Mouse (Mus musculus) forebrain, embryonic 15.5 days (tissue): ENCODE results near the gene Sema5b. TPM values are rescaled to one million over a fixed set of nuclear protein-coding genes. Genes with fewer than 3 reads are reported as not detected.

Experiments
- ATAC-seq: fragments of 200-750 bp; cut with Nextera tagmentation; replicated peaks from 2 replicates; pipeline ENCODE4 v1.8.0; 2017; ENCODE audit warnings: mild to moderate bottlenecking, moderate TSS enrichment, moderate library complexity
- H3K27ac ChIP-seq: fragments of 300-500 bp; sonication (generic); replicated peaks from 2 replicates; pipeline ENCODE4 v1.5.1; 2015; ENCODE audit warnings: mild to moderate bottlenecking, inconsistent platforms
- H3K27me3 ChIP-seq: fragments of 300-500 bp; sonication (generic); 2 replicates; pipeline ENCODE4 v1.6.1; 2015; ENCODE audit warnings: inconsistent platforms
- H3K36me3 ChIP-seq: fragments of 300-500 bp; sonication (generic); 2 replicates; pipeline ENCODE4 v1.6.1; 2015; ENCODE audit warnings: mild to moderate bottlenecking, inconsistent platforms
- H3K4me1 ChIP-seq: fragments of 300-500 bp; sonication (generic); 2 replicates; pipeline ENCODE4 v1.6.1; 2015; ENCODE audit warnings: inconsistent platforms
- H3K4me2 ChIP-seq: fragments of 300-500 bp; sonication (generic); replicated peaks from 2 replicates; pipeline ENCODE4 v1.6.1; 2015; ENCODE audit warnings: mild to moderate bottlenecking, inconsistent platforms
- H3K4me3 ChIP-seq: fragments of 300-500 bp; sonication (generic); 2 replicates; pipeline ENCODE4 v1.5.1; 2015; ENCODE audit warnings: mild to moderate bottlenecking, inconsistent platforms
- H3K9ac ChIP-seq: fragments of 300-500 bp; sonication (generic); replicated peaks from 2 replicates; pipeline ENCODE4 v1.6.1; 2015; ENCODE audit warnings: mild to moderate bottlenecking, inconsistent platforms
- H3K9me3 ChIP-seq: fragments of 300-500 bp; sonication (generic); 2 replicates; pipeline ENCODE4 v1.6.1; 2016; ENCODE audit warnings: inconsistent platforms
- WGBS: fragments of 180-500 bp; shearing (Covaris S2); methylation state at CpG from one replicate; pipeline ENCODE4 v1.1.7; 2015; ENCODE audit warnings: mixed read lengths; 5-methylcytosine and 5-hydroxymethylcytosine counted together
- polyA plus RNA-seq: library from polyadenylated mRNA; unstranded; fragments of >200 nt; fragmentation: Nextera tagmentation; extraction: Ambion mirVana; gene quantifications from 2 replicates; pipeline ENCODE4 v1.2.1, GENCODE M21; 2015

Sema5b gene
- polyA plus RNA-seq, 1 experiment from 2014 or later = 31.5 TPM

- no peaks in the 10 kb centered on the region for H3K4me1 ChIP-seq
- H3K9me3 ChIP-seq = no peaks in the 10 kb centered on the region
- H3K27me3 ChIP-seq = no peaks in the 10 kb centered on the region
- no peak for ATAC-seq
- no peak overlapping the region for H3K9ac ChIP-seq
- H3K4me2 ChIP-seq = no peak overlapping the region
- no peak overlapping the region for H3K4me3 ChIP-seq
- 68% methylated on average over 16 of the region's 16 CpGs for WGBS
- 0 out of 2 replicates have a peak, but pooled peaks cover 10% of the 10 kb centered on the region for H3K36me3 ChIP-seq
- H3K27ac ChIP-seq = no peak overlapping the region
Measured at GRCm38 (mm10) chr16:35703763-35704679, 163.1 kb downstream of the Sema5b start.

DNA sequence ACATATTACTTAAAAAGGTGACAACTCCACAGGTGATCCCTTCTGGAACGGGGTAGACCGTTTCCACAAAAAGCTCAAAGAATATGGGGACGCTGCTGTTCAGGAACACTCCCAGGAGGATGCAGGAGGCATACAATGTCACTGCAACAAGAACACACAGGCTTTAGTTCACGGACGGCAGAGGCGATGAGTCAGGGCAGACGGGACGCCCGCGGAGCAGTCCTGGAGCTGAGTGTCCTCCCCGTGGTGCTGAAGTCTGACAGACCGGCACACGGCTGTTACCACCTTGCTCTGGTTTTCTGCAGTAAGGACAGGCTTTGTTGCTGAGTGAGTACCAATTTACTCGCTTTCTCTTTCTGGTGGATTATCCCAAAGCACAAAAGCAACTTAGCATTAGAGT lies 163.9 kb downstream of the Sema5b start:
- Histone ChIP-seq H3K36me3 (0 out of 2 replicates have a peak, but pooled peaks cover 10% of the 10 kb centered on the region), H3K4me3 (no peak overlapping the region), H3K27me3 (no peaks in the 10 kb centered on the region), H3K4me1 (no peaks in the 10 kb centered on the region), H3K27ac (no peak overlapping the region), H3K9ac (no peak overlapping the region), H3K4me2 (no peak overlapping the region), H3K9me3 (no peaks in the 10 kb centered on the region)
- ATAC-seq = no peak
- WGBS = 70% methylated on average over 14 of the region's 14 CpGs

DNA sequence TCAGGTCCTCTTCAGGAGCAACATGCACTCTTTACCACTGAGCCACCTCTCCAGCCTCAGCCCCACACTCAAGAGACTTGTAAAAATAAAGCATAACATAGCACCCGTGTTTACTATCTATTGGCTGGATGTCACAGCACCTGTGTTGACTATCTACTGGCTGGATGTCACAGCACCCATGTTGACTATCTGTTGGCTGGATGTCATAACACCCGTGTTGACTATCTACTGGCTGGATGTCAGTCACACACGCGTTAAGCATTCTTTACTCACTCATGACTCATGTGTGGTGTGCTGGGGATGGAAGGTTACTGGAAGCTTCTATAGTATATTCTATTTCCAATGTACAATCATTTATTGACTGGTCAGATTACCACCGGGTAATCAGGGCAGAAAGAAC lies 166.1 kb downstream of the Sema5b start:
- Histone ChIP-seq H3K36me3 (0 out of 2 replicates have a peak, but pooled peaks cover 10% of the 10 kb centered on the region), H3K9ac (no peak overlapping the region), H3K4me2 (no peak overlapping the region), H3K27ac (no peak overlapping the region), H3K9me3 (no peaks in the 10 kb centered on the region), H3K4me1 (peaks cover 12% of the 10 kb centered on the region), H3K4me3 (no peak overlapping the region), H3K27me3 (no peaks in the 10 kb centered on the region)
- ATAC-seq = no peak
- WGBS = 90% methylated on average over 5 of the region's 5 CpGs

DNA sequence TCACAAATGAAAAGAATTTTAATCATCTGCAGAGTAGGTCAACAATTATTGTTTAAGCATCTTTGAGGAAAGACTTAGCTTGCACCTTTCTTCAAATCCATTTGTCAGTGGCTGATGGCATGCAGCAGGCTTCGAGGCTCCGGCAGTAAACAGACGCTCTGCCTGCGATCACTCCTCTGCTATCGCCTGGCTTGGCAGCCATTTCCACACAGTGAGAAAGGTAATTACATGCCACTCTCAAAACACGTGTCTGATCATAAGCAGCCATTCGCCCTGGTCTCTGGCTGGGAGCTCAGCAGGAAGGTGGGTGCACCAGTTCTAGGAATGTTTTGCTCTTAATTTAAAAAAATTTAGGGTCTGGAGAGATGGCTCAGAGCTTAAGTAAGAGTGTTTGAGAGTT lies 170.1 kb downstream of the Sema5b start:
- H3K4me2 ChIP-seq = no peak overlapping the region
- H3K9me3 ChIP-seq = no peaks in the 10 kb centered on the region
- ATAC-seq = no peak; the same call in 1 of the 2 replicates
- H3K27ac ChIP-seq = no peak overlapping the region
- H3K36me3 ChIP-seq = 0 out of 2 replicates have a peak, but pooled peaks cover 4% of the 10 kb centered on the region
- 36% methylated on average over 7 of the region's 7 CpGs for WGBS
- peaks cover 12% of the 10 kb centered on the region for H3K4me1 ChIP-seq
- H3K4me3 ChIP-seq = no peak overlapping the region
- H3K9ac ChIP-seq = no peak overlapping the region
- no peaks in the 10 kb centered on the region for H3K27me3 ChIP-seq

DNA sequence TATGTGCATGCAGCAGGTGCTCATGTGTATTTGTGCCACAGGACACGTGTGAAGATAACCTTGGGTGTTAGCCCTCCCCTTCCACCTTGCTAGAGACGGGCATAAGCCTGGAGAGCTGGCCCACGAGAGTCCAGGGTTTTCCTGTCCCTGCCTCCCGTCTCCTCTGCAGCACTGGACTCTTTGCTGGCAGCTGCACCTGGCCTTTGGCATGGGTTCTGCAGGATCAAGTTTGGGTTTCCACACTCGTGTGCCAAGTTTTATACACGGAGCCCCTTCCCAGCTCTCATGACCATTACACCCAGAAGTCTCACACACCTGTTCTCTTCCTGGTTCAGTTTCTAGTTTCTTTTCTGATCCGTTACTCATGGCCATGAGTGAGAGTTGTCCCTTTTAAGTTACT lies 172.7 kb downstream of the Sema5b start:
- 82% methylated on average over 7 of the region's 7 CpGs for WGBS
- Histone ChIP-seq H3K9ac (no peak overlapping the region), H3K27me3 (no peaks in the 10 kb centered on the region), H3K36me3 (peaks cover 17% of the 10 kb centered on the region), H3K4me2 (no peak overlapping the region), H3K4me1 (peaks cover 12% of the 10 kb centered on the region), H3K27ac (no peak overlapping the region), H3K9me3 (no peaks in the 10 kb centered on the region), H3K4me3 (no peak overlapping the region)
- no peak for ATAC-seq

Other genes with a start within 250 kb of the Sema5b start
- gene Sec22a, start 177.2 kb upstream of the Sema5b start, polyA plus RNA-seq = 42.5 and 47.2 TPM in 2 replicates
- 8.9 and 10.4 TPM in 2 replicates for gene Pdia5, start 50.3 kb upstream of the Sema5b start, polyA plus RNA-seq
- 33.1 and 40.1 TPM in 2 replicates for gene Dirc2, start 228.2 kb downstream of the Sema5b start, polyA plus RNA-seq
- gene Hspbap1, start 229.2 kb downstream of the Sema5b start, polyA plus RNA-seq = 22.4 and 23.7 TPM in 2 replicates